Mouse (Mus musculus) cerebellum, adult 18-20 months (tissue): ENCODE results near the gene Ptpn22.
"Not testable (repeated sequence)": the region's sequence is repeated elsewhere in the genome, so short reads cannot be mapped to it uniquely, and the experiment has no call there.

Source experiments
- DNase-seq, 2 experiments: peaks; one replicate each; pipeline ENCODE4 v3.0.0; 2021

Gene Ptpn22

DNA sequence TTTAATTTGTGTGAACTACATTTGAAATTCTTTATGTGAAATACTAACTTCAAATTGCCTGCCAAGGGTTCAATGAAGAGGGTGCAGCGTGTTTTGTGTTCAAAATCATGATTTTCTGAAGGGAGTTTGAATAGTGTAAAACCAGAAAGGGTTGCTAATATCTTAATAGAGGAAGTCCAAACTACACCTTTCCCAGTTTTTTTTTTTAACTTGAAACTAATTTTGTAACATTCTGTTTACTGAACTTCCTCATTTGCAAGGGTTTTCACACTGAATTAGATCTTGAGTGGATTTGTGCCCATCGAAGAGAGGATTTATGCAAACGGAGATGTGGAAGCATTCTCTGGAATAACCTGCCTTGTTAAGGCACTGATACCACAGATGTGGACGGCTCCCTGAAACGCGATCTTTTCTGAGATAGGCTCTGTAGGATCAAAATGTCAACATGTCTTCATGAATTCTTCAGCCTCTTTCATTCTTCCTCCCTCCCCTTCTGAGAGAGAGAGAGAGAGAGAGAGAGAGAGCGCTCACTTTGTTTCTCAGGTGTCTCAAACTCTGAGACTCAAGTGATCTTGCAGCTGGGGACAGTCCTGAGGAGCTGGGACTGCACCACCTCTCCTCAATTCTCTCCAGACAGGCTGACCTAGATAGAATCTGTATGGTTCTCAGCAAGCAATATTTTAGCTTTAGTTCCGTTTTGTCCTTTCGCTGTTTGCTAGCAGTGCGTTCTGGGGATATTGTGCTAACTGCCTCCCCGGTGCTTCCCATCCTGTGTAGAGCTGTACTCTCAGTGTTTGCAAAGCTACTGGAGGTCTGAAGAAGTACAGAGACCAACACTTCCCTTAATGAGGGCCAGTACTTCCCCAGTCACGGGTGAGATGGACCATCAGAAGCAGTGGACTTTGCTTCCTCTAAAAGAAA lies at the start of gene Ptpn22:
TSS of gene Ptpn22 (plus strand) at position 915 of the 921 bp plus-strand sequence.
- no peak for DNase-seq

DNA sequence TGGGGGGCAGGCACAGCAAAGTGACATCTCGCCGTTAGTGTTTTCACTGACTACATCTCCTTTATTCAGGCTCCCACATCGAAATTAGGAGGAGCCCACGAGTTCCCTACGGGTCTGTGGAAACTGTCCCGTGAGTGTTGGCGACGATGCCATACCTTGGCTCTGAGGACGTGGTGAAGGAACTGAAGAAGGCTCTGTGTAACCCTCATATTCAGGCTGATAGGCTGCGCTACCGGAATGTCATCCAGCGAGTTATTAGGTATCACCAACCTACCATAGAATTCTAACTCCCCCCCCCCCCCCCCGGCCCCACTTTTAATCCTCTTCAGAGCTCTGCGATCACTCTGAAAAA lies 49.8 kb upstream of the Ptpn22 start:
- DNase-seq: no peak

DNA sequence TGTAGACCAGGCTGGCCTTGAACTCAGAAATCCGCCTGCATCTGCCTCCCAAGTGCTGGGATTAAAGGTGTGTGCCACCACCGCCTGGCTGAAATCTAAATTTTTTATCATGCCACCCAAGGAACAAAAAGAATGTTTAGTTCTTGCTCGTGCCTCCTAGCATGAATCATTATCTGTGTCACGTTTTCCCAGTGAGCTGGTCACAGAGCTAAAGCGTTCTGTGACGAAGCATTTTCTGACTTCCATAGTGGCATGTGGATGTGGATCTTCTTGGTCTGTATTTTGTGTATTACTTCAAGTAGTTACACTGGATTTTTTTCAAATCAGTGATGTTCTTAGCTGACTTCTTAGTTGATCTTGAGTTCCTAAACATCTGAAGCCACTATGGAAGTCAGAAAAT lies 48.6 kb upstream of the Ptpn22 start:
- no peak for DNase-seq

DNA sequence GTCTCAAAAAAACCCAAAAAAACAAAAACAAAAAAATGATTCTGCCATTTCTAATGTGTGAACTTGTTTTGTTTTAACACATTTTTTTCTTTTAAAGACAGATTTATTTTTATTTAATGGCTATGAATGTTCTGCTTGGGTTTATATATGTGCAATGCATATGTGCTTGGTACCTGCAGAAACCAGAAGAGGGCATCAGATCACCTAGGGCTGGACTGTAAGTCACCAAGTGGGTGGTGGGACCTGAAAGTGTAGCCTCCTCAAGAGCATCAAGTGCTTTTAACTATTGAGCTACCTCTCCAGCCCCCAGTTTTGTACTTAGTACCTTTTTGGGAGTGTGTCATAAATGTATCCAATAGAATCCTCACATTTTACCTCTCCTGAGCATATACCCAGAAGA lies 32.0 kb upstream of the Ptpn22 start:
- DNase-seq: no peak

DNA sequence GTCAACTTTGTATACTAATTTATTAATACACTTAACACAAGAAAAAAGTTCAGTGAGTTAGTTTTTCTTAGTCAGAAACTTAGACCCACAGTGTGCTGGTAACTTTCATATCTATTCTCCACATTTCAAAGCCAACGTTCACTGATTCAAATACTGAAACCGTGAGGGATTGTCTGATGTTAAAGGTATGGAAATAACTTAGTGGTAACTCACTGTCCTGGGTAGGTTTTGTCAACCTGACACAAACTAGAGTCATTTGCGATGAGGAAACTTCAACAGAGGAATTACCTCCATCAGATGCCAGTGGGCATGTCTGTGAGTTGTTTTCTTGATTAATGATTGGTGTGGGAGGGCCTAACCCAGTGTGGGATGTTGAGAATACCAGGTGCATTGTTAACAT lies 30.6 kb upstream of the Ptpn22 start:
- no peak for DNase-seq

DNA sequence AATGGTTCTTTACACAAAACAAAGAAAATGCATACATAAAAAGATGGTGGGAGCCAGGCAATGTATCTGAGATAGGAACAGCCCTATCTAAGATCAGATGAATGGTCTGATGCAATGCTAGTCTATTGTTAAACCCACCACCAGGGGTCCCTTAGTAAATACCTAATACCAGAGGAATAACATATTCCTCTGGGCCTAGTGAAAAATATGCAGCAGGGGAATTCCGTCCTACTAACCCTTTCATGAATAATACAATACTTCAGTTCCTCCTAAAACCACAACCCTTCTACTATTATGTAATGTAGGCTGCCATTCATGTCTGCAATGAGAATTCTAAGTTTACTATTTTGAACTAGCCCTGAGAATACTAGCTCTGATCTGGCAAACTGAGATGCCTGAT lies 28.9 kb upstream of the Ptpn22 start:
- not testable (repeated sequence) for DNase-seq

DNA sequence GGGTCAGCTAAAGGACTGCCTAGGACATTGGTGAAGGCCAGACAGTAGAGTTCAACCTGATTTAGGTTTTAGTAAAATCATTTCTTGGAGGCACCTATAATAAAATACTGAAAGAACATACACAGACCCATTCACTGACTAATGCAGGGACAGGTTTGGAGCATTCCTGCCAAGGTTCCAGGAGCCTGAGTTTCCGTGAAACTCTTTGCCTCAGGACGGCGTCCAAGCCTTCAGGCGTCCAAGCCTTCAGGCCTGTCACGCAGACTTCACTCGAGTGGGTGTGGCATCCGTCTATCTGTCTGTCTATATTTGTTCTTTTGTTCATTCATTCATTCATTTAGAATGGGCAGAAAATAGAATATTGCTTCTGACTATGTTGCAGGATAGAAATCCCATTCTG lies 28.4 kb upstream of the Ptpn22 start:
- peak; percentile 48 to 62 for DNase-seq

DNA sequence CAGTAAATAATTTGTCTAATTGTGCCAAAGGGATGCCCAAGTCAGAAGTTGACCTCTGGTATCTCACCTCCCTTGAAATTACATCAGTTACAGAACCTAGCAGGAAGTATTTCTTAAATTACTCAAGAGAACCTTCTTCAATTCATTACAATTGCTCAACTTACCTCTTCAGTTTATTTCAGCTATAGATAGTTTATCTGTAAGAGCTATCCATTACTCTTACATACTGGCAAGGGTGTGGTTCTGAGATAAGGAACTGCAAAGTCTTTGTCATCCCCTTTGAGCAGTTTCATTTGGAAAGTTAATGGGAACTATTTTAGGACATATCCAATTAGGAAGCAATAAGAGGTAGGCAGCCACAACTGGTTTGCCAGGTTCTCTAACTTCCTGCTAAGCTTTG lies 27.2 kb upstream of the Ptpn22 start, which contains the start of gene Bcl2l15:
TSS of gene Bcl2l15 (plus strand) at position 176 of the 400 bp plus-strand sequence.
- DNase-seq: no peak

DNA sequence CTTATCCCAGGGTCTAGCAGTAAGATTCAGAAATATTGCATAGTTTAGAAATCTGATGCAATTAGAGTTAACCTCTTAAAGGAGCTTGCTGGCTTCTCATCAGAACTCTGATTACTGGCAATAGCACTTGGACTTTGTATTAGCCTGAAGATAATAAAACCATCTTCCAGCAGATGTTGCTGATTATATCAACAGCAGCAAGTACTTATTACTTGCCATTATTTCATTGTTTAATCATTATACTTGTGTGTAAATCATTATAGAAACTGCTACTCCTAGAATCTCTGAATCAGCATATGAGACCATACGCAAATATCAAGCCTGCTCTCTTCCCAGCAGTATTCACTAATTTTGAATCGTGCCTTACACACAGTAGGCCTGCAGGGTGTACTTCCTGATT lies 25.6 kb upstream of the Ptpn22 start:
- no peak for DNase-seq

DNA sequence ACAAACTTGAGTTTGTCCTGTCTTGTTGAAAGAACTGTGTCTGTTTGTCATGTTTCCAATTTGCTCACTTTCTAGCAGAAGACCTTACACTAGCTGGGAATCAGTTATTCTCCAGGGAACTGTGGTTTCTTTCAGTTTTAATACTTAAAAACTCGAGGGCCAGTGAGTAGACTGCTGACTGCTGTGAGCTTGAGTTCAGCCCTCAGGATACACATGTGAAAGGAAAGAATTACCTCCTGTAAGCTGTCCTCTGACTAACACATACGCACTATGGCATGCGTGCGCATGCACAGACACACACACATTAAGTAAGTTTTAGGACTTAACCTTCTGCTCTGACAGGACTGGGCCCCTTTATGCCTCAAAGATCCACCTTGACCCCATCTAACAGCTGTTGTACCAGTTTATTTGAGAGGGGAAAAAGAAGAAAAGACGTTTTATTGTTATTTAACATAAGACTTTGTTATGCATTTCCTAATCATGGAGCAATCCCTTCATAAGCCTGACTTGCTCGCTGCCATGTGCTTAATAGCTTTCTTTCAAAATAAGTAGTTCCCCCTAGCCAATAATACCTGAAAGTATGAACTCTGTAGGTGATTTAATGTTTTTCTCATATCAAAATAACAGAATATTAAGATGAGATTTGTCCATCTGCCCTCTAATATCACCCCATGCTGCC lies 24.2 kb upstream of the Ptpn22 start:
- no peak for DNase-seq

DNA sequence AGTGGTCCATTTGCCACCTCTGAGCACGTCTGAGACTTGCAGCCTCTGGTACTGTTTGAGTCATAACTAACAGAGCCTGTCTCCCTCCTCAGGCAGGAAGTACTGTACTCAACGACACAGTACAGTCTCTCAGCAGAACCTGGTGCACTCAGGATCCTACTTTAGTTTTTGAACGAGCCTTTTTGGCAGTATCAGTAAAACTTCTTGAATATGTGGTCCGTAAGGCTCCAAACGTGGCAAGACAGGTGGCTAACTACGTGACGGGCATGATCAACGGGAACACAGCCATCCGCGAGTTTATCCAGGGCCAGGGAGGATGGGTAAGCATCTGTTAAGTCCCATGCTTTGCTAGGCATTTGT lies 23.7 kb upstream of the Ptpn22 start:
- DNase-seq: peak; percentile 67 to 70

DNA sequence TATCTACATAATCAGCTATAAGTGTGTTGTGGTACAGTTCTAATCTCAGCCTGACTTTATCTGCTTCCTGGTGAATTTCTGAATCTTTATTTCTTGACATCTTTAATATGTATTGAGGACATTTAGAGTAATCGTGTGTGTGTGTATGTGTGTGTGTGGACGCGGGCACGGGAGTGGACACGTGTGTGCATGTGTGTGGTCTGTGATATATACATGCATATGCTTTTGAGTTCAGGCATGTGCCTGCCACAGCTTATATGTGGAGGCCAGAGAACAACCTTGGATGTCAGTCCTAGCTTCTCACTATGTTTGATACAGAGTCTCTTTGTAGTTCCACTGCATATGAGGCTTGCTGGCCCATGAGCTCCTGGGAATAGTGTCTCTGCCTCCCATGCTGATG lies 23.1 kb upstream of the Ptpn22 start:
- peak in 1 of 2 experiments; percentile 29 for DNase-seq

DNA sequence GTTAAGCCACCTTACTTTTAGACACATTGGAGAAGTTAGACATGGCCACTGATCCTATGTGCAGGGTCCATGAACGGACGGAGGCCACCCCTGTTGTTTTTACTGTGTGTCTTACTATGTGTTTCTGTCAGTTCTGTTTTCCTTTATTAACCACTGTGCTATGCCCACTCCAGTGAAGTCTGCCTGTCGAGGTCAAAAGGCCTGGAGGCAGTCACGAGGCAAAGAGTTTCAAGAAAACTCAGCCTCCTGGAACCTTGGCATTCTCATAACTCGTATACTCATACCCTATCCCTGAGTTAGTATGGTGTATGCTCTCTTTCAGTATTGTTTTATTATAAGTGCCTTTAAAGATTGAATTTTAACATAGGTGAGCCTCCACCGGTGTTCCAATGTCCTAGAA lies 19.9 kb upstream of the Ptpn22 start:
- no peak for DNase-seq

DNA sequence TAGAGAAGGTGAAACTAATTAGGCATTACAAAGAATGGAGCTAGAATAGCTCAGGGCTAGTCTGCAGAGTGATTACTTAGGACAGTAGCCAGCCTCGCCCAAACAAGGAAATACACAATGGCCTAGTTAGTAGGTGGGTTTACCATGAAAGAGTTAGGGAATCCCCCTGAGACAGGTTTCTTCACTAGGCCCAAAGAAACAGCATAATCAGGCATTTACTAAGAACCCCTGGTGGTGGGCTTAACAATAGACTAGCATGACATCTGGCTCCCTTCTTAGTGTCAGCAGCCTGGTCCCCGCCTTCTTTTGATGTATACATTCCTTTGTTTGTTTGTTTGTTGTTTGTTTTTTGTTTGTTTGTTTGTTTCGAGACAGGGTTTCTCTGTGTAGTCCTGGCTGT lies 19.4 kb upstream of the Ptpn22 start:
- DNase-seq: not testable (repeated sequence)

DNA sequence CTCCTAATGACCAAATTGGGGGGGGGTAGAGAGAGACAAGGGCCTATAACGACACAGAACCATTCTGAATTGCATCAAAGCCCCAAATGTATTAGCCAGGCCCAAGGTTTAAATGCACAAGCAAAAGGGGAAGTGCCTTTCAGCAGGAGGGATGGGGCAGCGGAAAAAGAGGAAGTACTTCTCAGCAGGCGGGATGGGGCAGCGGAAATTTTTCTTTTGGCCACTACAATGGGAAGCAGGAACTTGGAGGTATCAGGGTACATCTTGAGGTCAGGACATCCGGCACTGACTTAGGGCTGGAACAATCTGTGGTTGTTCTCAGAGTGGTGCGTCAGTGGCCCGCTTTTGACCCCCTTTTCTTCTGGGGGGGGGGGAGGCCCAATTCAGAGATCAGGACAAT lies 18.6 kb upstream of the Ptpn22 start:
- DNase-seq: not testable (repeated sequence)

DNA sequence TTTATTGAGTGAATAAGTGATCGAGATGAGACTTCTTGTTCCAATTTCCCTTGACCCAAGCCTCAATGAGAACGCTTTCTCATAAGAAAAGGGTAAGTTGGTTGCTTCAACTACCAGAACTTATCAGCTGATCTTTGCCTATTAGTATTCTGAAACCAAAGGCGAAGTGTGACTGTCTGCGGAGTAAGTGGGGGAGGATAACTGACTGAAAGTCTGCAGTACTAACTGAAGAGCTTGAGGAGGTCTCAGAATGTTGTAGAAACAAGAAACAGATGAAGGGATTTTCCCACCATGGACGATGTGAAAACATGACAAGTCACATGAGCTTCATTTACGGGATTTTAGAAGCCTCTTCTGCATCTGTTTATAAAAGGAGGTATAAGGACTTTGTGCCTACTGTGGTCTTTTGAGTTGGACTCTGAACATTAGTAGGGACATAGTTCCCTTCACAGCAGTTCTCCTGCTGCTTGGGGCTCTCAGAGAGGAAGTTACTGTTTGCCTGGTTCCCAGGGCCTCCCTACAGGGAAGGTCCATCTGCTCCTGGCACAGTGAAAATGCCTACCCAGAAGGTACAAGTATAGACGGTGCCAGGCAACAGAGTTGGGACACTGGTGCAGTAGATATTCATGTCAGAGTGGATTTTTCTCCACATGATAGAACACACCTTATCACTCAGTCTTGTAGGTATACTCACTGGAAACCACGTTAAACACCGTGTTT lies 8.8 kb upstream of the Ptpn22 start:
- DNase-seq: peak; percentile 90 to 94

DNA sequence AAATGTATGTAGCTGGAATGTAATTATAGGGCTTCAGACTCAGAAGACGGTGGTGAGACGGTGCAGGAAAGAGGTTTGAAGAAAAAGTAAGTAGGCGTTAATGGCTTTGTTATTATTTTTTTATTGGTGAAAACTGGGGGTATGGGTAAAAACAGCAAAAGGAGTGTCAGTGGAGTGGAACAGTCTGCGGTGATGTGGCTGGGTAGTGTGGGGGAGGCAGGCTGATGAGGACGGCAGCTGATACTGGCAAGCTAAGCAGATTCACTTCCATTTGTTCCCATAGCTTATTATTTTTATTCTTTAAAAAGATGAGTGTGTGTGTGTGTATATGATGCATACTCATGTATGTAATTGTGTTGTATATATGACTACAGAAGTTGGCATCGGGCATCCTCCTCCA lies 8.1 kb upstream of the Ptpn22 start:
- peak in 1 of 2 experiments; percentile 48 for DNase-seq

DNA sequence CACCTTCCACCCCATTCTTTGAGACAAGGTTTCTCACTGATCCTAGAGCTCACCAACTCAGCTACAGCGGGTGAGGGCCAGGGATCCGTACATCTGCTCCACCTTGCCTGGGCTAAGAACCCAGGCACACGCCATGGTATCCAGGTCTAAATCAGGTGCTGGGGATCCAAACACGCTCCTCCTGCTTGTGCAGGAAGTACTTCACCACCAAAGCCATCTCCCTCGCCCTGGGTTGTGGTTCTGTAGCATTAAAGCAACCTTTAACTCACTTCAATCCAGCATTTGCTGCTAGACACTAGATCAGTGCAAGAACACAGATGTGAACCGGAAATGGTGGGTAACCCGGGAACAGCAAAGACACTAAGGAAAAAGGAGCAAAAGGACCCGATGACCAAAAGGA lies 7.7 kb upstream of the Ptpn22 start:
- peak; percentile 59 to 66 for DNase-seq

DNA sequence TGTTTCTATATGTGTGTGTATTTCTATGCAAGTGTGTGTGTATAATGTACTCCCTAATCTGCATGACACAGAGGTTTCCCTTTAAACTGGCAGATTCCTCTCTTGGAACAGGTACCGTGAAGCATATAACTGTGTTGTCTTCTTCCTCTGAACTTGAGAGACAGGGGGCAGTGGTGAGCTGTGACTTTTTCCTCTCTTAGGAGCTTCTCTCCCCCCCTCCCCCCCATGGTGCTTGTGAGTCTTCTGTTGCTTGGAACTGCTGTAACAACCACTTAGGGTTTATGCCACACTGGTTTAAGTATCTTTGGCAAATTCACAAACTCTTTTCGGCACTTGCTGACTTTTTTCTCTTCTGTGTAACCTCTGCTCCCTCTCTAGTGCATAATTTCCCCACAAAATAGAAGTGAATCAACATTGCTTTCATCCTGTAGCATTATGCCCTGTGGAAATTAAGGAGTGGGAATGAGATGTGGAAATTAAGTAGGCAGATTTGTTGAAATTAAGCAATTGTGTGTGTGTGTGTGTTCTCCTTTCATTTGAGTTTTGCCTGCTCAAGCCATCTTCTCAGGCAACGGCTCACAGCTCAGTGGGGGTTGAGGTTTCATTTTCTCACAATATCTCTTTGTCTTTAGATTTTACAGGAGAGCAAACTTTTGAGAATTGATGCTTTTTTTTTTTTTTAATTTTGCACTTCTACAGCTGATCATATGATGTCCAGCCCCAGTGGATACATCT lies 6.9 kb upstream of the Ptpn22 start:
- DNase-seq: peak; percentile 90 to 93

DNA sequence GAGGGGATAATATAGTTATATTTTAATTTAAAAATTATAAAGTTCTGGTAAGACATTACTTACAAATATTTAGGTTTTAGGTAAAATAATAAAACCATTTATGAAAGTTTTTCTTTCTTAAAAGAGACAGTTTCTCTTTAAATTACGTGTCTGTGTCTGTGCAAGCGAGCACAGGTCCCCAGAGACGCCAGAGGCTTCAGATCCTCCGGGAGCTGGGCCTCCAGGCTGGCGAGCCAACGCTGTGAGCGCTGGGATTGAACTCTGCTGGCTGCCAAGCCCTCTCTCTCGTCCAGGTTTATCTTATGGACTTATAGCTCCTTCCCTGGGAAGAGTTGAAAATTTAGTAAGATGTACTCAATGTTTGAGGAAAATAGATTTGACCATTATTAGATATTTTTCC lies 5.8 kb upstream of the Ptpn22 start:
- DNase-seq: peak; percentile 51 to 60

DNA sequence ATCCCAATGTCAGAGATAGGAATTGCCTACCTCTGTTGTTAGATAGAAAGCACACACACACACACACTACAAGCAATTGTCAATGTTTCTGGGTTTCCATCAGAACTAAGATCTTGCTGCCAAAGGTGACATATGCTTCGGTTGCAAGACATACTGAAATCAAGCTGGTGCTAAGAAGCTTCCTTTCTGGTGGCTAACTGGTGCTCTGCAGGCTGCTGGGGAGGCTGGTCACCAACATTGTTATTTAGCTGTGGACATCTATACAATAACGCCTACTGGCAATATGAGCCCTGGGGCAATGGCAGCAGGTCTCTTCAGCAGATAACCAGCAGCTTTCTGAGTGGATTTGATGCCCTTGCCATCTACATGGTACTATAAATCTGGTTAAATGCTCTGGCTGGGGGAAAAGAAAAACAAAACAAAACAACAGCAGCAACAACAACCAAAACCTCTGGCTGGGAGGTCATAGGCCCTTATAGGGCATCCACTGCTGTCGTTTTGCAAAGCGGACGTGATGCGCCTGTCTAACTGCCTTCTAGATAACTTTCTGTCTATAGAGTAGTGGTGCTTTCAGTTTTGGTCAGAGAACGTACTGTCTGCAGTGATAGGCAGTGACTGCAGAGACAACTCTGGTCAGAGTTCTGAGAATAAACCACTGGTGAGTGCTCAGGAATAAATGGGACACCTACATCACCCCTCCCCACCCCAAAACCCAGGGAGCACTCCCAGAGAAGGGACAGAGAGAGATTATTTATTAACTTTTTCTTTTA lies 2.4 kb upstream of the Ptpn22 start:
- DNase-seq: peak; percentile 51 to 57

DNA sequence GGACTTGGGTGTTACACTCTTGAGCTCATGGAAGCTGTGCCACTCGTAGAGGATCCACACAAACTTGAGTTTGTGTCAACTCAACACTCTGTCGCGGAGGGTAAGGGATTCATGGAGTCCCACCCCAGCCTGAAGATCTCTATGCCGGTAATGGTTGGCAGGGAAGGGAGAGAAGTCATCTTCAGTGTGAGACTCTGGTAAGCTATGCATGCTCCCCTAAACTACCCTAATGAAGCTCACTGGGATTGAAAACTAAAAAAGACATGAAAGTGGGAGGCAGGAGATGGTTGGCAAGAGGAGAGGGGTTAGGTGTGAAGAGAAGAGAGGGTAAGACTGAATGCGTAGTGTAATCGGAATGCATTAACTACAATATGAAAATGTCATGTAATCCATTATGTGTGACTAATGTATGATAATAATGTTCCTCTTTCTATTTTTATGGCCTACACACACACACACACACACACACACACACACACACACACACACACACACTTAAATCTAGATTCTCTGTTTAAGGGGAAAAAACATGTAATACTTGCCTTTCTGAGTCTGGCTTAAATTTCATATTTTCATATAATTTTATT lies 1.5 kb upstream of the Ptpn22 start:
- no peak for DNase-seq
